Mouse (Mus musculus) thymus, postnatal 10 days (tissue): ENCODE measurements around the gene Lrrc72.
"Not testable (repeated sequence)": the region's sequence is repeated elsewhere in the genome, so short reads cannot be mapped to it uniquely, and the experiment has no call there.

Experiments used
- DNase-seq, 2 experiments: peaks; one replicate each; pipeline ENCODE4 v3.0.0; 2021; ENCODE audit warnings: low spot score in 2 of 2

The Lrrc72 gene

GRCm38 (mm10) chr12:36253298-36253697, at the start of gene Lrrc72:
Gene Lrrc72 (minus strand): TSS chr12:36253398.
- no peak for DNase-seq

GRCm38 (mm10) chr12:36302326-36302725, 49.1 kb upstream of the Lrrc72 start:
- no peak for DNase-seq

- DNase-seq, result no peak
These were observed 38.1 kb upstream of the Lrrc72 start for GRCm38 (mm10) chr12:36291346-36291745.

GRCm38 (mm10) chr12:36290465-36290864, 37.3 kb upstream of the Lrrc72 start:
- DNase-seq, result no peak

GRCm38 (mm10) chr12:36289634-36290033, 36.4 kb upstream of the Lrrc72 start:
- DNase-seq, result no peak

GRCm38 (mm10) chr12:36274823-36275222, 21.6 kb upstream of the Lrrc72 start:
- DNase-seq, result no peak

- DNase-seq, result no peak
These were observed 14.6 kb upstream of the Lrrc72 start for GRCm38 (mm10) chr12:36267670-36268246.

GRCm38 (mm10) chr12:36262116-36262721, 9.0 kb upstream of the Lrrc72 start:
- DNase-seq, result no peak

- DNase-seq, result no peak
These were observed 2.2 kb upstream of the Lrrc72 start for GRCm38 (mm10) chr12:36255413-36255812.

GRCm38 (mm10) chr12:36241171-36241570, 12.0 kb downstream of the Lrrc72 start:
- DNase-seq, result no peak

- DNase-seq, result no peak
These were observed 21.8 kb downstream of the Lrrc72 start for GRCm38 (mm10) chr12:36231386-36231785.

GRCm38 (mm10) chr12:36224392-36224791, 28.8 kb downstream of the Lrrc72 start:
- DNase-seq, result no peak

- no peak for DNase-seq
These were observed 36.3 kb downstream of the Lrrc72 start for GRCm38 (mm10) chr12:36216905-36217304.

GRCm38 (mm10) chr12:36216230-36216629, 37.0 kb downstream of the Lrrc72 start:
- DNase-seq, result no peak

GRCm38 (mm10) chr12:36215149-36215480, 38.1 kb downstream of the Lrrc72 start:
- DNase-seq, result peak in 1 of 2 experiments; percentile 64

GRCm38 (mm10) chr12:36214389-36215148, 38.6 kb downstream of the Lrrc72 start:
- no peak for DNase-seq

GRCm38 (mm10) chr12:36210096-36210495, 43.1 kb downstream of the Lrrc72 start:
- no peak for DNase-seq

- no peak for DNase-seq
These were observed 44.7 kb downstream of the Lrrc72 start for GRCm38 (mm10) chr12:36208456-36208855.

GRCm38 (mm10) chr12:36207800-36208148, 45.4 kb downstream of the Lrrc72 start:
- no peak for DNase-seq

- DNase-seq, result no peak
These were observed 46.0 kb downstream of the Lrrc72 start for GRCm38 (mm10) chr12:36207072-36207799.

- DNase-seq, result not testable (repeated sequence)
These were observed 47.5 kb downstream of the Lrrc72 start for GRCm38 (mm10) chr12:36205579-36206119.

- no peak for DNase-seq
These were observed 58.2 kb downstream of the Lrrc72 start for GRCm38 (mm10) chr12:36194976-36195375.
